Mouse (Mus musculus) embryonic fibroblast, embryonic 13.5 days (primary cell): ENCODE results near the gene Ephb3. TPM values are rescaled to one million over a fixed set of nuclear protein-coding genes. Genes with fewer than 3 reads are reported as not detected.
"Not testable (repeated sequence)": the region's sequence is repeated elsewhere in the genome, so short reads cannot be mapped to it uniquely, and the experiment has no call there.

Experiments
- H3K27ac ChIP-seq: 2 replicates; pipeline ENCODE4 v1.5.1; 2012; ENCODE audit warnings: low read length, control low read depth, inconsistent platforms; ENCODE audit not compliant: insufficient read depth
- H3K4me1 ChIP-seq: 2 replicates; pipeline ENCODE4 v1.6.1; 2011; ENCODE audit warnings: low read length; ENCODE audit not compliant: control insufficient read depth, insufficient read depth
- H3K4me3 ChIP-seq: 2 replicates; pipeline ENCODE4 v1.5.1; 2011; ENCODE audit warnings: mild to moderate bottlenecking, control low read depth, low read length; ENCODE audit not compliant: insufficient read depth
- CTCF ChIP-seq: IDR thresholded peaks from 2 replicates; pipeline ENCODE4 v1.5.1; 2011; ENCODE audit warnings: mild to moderate bottlenecking, control low read depth, low read length, moderate library complexity, borderline replicate concordance; ENCODE audit not compliant: insufficient read depth
- POLR2A ChIP-seq: IDR thresholded peaks from 2 replicates; pipeline ENCODE4 v1.6.1; 2011; ENCODE audit warnings: low read depth, mild to moderate bottlenecking, control low read depth, low read length, moderate library complexity
- polyA plus RNA-seq: library from polyadenylated mRNA; stranded (reverse); fragments of >200 nt; gene quantifications from 2 replicates; pipeline ENCODE4 v1.2.4, GENCODE M21; 2011; ENCODE audit warnings: low read depth; ENCODE audit not compliant: missing spikeins, insufficient read length

Gene Ephb3
- 23.6 and 45.5 TPM in 2 replicates for polyA plus RNA-seq

DNA sequence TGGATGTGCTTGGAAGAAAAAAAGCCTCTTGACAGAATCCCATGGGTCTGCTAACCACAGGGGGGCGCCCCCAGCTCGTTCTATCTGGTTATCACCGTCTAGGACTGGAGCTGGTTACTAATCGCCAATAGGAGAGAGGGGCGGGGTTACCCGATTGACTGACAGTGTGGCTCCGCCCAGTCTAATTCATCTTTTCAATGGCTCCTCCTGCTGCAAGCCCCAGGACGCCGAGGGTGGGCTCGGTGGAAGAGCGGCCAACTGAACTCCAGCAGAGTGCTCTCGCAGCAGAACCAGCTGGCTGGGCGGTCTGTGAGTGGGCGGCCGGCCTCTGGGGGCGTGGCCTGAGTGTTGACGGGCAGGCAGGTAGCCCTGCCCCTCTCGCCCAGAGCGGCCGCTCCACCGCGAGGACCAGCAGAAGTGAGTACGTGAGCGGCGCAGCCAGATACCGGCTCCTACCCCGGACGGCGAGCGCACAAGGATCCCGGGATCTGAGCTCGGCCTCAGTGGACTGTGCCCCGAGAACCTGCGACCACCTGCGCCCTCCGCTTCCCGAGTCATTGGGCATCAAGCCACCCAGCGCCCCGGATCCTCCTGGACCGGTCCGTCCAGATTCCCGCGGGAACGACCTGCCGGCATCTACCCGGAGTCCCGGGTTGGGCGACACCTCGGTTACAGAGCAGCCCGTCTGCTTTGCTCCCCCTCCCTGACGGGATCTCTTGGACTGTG is at the start of gene Ephb3:
TSS of gene Ephb3 (plus strand) at position 389 of the 726 bp plus-strand sequence.
- TF ChIP-seq CTCF (no peak), POLR2A (peak; percentile 99)
- H3K27ac ChIP-seq = peak within 1 kb of the TSS; percentile 53
- peaks cover under 1% of the 10 kb centered on the region; the same call in 1 of the 2 replicates for H3K4me1 ChIP-seq
- H3K4me3 ChIP-seq = peak within 1 kb of the TSS; percentile 85

DNA sequence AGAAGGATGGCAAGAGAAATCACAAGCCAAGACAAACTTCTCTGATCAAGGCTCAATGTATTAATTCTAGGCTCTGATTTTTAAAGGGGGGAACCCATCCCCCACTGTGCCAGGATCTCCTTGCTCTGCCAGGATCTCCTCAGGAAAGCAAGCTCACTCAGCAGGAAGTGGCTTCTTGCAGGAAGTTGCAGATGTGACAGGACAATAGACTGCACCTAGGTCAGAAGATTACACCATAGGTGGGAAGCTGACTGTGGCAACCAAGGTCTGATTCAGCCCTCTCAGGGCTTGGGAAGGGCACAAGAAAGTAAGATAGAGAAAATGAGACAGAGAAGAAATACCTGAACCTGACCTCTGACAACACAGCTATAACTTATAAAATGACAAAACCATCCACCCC is 48.3 kb upstream of the Ephb3 start:
- not testable (repeated sequence) for H3K27ac ChIP-seq, H3K4me3 ChIP-seq

DNA sequence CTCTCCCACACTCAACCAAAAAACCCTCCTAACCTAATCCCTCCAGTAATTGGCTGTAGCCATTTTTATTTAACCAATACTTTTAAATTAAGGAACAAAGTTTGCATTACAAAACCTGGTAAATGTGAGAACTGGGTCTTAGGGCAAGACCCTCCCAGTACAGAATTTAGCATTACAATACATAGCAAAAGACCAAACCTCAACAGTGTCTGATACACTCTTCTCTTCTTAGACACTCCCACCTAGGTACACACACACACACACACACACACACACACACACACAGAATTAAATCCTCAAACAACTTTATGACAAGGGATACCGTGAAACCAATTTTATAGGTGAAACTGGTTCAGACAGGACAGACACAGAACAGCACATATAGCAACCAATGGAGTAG is 45.3 kb upstream of the Ephb3 start:
- H3K27ac ChIP-seq, H3K4me1 ChIP-seq, H3K4me3 ChIP-seq: not testable (repeated sequence)

More for the DNA sequence above, 48.3 kb upstream of the Ephb3 start:
- not testable (repeated sequence) for H3K4me1 ChIP-seq

DNA sequence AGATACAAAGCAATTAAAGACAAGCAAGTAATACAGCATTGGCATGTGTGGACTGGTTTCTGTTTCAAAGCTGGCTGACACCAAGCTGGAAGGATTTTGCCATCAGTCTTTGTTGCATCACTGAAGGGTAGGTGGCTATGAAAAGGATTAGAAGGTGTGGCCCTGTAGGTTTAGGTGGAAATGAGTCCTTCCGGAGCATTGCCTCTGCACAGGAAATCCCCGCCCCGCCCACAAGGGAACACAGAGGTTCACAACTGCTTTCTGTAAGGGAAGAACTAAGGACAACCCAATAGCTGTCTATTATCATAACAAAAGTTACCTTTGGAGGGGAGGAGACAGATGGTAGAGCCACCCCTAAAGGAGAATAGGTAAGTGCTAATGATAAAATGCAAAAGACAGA is 41.1 kb upstream of the Ephb3 start:
- H3K27ac ChIP-seq, H3K4me3 ChIP-seq, H3K4me1 ChIP-seq: not testable (repeated sequence)

DNA sequence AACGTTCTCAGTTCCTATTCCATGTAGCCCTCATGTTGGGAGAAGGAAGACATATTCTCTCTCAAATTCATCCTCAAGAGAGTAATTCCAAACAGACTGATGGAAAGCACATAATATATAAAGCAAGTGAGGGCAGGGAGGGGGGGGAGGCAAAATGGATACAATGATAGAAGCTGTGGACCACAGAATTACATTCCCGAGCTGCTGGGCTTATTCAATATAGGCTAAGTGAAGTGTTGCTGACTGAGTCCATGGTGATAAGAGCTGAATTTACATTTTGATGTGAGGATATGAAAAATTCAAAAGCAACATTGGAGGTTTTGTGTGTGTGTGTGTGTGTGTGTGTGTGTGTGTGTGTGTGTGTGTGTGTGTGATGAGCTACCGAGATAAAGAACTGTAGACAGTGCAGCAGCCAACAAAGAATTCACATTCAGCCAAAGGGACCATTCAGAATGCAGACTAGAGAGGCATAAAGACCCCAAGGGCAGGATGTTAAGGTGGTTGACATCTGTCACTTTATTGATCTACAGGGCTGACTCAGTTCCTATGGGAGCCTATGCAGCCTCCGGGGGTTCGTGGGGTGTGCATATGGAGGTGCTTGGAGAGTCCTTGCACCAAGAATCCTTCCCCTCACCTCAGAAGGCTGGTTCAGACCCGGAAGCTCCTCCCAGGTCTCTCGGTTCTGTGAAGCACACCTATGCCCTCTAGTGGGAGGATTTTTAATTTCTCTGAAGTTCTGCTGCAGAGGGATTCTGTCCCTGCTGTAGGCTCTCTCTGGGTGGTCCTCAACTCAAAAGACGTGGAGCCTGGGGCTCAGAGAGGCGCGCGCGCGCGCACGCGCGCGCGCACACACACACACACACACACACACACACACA is 39.0 kb upstream of the Ephb3 start:
- H3K4me3 ChIP-seq, H3K27ac ChIP-seq, H3K4me1 ChIP-seq: not testable (repeated sequence)

- no peaks in the 10 kb centered on the region for H3K4me1 ChIP-seq
- H3K27ac ChIP-seq = no peak overlapping the region
- H3K4me3 ChIP-seq = no peak overlapping the region
- TF ChIP-seq POLR2A (no peak), CTCF (no peak)
Measured at GRCm38 (mm10) chr16:21168730-21169129, 35.8 kb upstream of the Ephb3 start.

GRCm38 (mm10) chr16:21175236-21175635 is 29.3 kb upstream of the Ephb3 start:
- no peak for TF ChIP-seq CTCF
- no peak for TF ChIP-seq POLR2A
- H3K4me1 ChIP-seq = no peaks in the 10 kb centered on the region
- no peak overlapping the region for H3K27ac ChIP-seq
- no peak overlapping the region for H3K4me3 ChIP-seq

GRCm38 (mm10) chr16:21182108-21182507 is 22.4 kb upstream of the Ephb3 start:
- TF ChIP-seq CTCF (no peak), POLR2A (no peak)
- Histone ChIP-seq H3K4me3 (no peak overlapping the region), H3K4me1 (no peaks in the 10 kb centered on the region), H3K27ac (no peak overlapping the region)

DNA sequence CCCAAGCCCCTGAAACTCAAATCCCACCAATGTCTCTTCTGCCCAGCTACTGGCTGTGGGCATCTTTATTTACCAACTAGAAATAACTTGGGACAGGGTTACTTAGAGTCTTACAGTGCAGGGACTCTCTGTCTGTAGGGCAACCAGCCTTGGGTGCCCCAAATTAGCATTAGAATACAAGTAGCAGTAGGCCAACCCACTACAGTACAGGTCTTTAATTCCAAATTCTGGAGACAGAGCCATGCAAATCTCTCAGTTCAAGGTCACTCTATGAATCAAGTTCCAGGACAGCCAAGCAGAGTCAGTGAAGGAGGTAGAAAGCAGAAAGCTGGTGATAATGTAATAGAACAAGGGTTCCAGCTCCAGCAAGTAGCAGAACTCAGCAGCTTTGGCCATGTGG is 19.9 kb upstream of the Ephb3 start:
- Histone ChIP-seq H3K4me3 (no peak overlapping the region), H3K4me1 (no peaks in the 10 kb centered on the region), H3K27ac (no peak overlapping the region)
- TF ChIP-seq POLR2A (no peak), CTCF (no peak)

GRCm38 (mm10) chr16:21187568-21187967 is 17.0 kb upstream of the Ephb3 start:
- Histone ChIP-seq H3K27ac (no peak overlapping the region), H3K4me3 (no peak overlapping the region), H3K4me1 (no peaks in the 10 kb centered on the region)
- TF ChIP-seq POLR2A (no peak), CTCF (no peak)
